Mouse (Mus musculus) kidney, postnatal 10 days (tissue): ENCODE measurements around the gene Polm.

Source experiments
- DNase-seq: peaks from one replicate; pipeline ENCODE4 v3.0.0; 2021; ENCODE audit warnings: mixed read lengths

The Polm gene

GRCm38 (mm10) chr11:5837251-5838246, at the start of gene Polm:
Polm (minus strand) TSS chr11:5838016.
- peak; percentile 97 for DNase-seq

- no peak for DNase-seq
Observed at GRCm38 (mm10) chr11:5887250-5887649, 49.4 kb upstream of the Polm start.

- peak; percentile 80 for DNase-seq
Observed at GRCm38 (mm10) chr11:5886187-5886586, 48.4 kb upstream of the Polm start.

GRCm38 (mm10) chr11:5882518-5882917, 44.7 kb upstream of the Polm start:
- DNase-seq: no peak

GRCm38 (mm10) chr11:5879905-5880304, 42.1 kb upstream of the Polm start:
- peak; percentile 79 for DNase-seq

GRCm38 (mm10) chr11:5878661-5879060, 40.8 kb upstream of the Polm start:
- DNase-seq: no peak

GRCm38 (mm10) chr11:5877921-5878526, 40.2 kb upstream of the Polm start, which contains the start of gene Pold2:
Pold2 (minus strand) TSS chr11:5878292.
- DNase-seq: peak; percentile 99

- DNase-seq: no peak
Observed at GRCm38 (mm10) chr11:5877421-5877820, 39.6 kb upstream of the Polm start.

- DNase-seq: no peak
Observed at GRCm38 (mm10) chr11:5873192-5873591, 35.4 kb upstream of the Polm start.

GRCm38 (mm10) chr11:5872707-5873106, 34.9 kb upstream of the Polm start:
- DNase-seq: no peak

GRCm38 (mm10) chr11:5870069-5870468, 32.3 kb upstream of the Polm start:
- peak; percentile 9 for DNase-seq

GRCm38 (mm10) chr11:5869331-5869730, 31.5 kb upstream of the Polm start:
- DNase-seq: peak; percentile 14

GRCm38 (mm10) chr11:5868324-5868723, 30.5 kb upstream of the Polm start:
- peak; percentile 51 for DNase-seq

GRCm38 (mm10) chr11:5867196-5867595, 29.4 kb upstream of the Polm start:
- DNase-seq: peak; percentile 57

- peak; percentile 69 for DNase-seq
Observed at GRCm38 (mm10) chr11:5862394-5863105, 24.7 kb upstream of the Polm start.

- DNase-seq: peak; percentile 88
Observed at GRCm38 (mm10) chr11:5861678-5862393, 24.0 kb upstream of the Polm start, which contains the start of gene Aebp1. Aebp1 (plus strand) TSS chr11:5861947.

- DNase-seq: no peak
Observed at GRCm38 (mm10) chr11:5860639-5861038, 22.8 kb upstream of the Polm start.

- no peak for DNase-seq
Observed at GRCm38 (mm10) chr11:5859883-5860550, 22.2 kb upstream of the Polm start.

- peak; percentile 18 for DNase-seq
Observed at GRCm38 (mm10) chr11:5858723-5859122, 20.9 kb upstream of the Polm start.

GRCm38 (mm10) chr11:5856479-5857130, 18.8 kb upstream of the Polm start:
- no peak for DNase-seq

- DNase-seq: peak; percentile 74
Observed at GRCm38 (mm10) chr11:5855902-5856301, 18.1 kb upstream of the Polm start.
